Mouse (Mus musculus) bone marrow, adult 2 months (tissue): ENCODE data around the gene Fhl4. TPM values are rescaled to one million over a fixed set of nuclear protein-coding genes. Genes with fewer than 3 reads are reported as not detected.
A peak's percentile ranks its signal among the peaks of the same experiment; 100 is the strongest.

Source experiments
- H3K27ac ChIP-seq: fragments of 200-500 bp; 2 replicates; pipeline ENCODE4 v1.5.1; 2012; ENCODE audit warnings: low read depth, mild to moderate bottlenecking, control low read depth, inconsistent platforms, low read length; ENCODE audit not compliant: control insufficient read depth, poor library complexity, insufficient read depth
- H3K4me1 ChIP-seq: fragments of 200-500 bp; 2 replicates; pipeline ENCODE4 v1.6.1; 2011; ENCODE audit warnings: low read length; ENCODE audit not compliant: control insufficient read depth, insufficient read depth
- H3K4me3 ChIP-seq: fragments of 200-500 bp; replicated peaks from 2 replicates; pipeline ENCODE3; 2011; ENCODE audit warnings: mild to moderate bottlenecking, low read depth, low read length, control low read depth; ENCODE audit not compliant: control insufficient read depth
- CTCF ChIP-seq: fragments of 200-500 bp; IDR thresholded peaks from 2 replicates; pipeline ENCODE4 v1.5.1; 2011; ENCODE audit warnings: low read length, control low read depth; ENCODE audit not compliant: control insufficient read depth, insufficient read depth
- POLR2A ChIP-seq: fragments of 200-500 bp; IDR thresholded peaks from 2 replicates; pipeline ENCODE4 v1.6.1; 2011; ENCODE audit warnings: low read depth, mild to moderate bottlenecking, control low read depth, low read length, borderline replicate concordance; ENCODE audit not compliant: control insufficient read depth
- WGBS: fragments of 180-500 bp; shearing (Covaris S2); methylation state at CpG from one replicate; pipeline ENCODE4 v1.1.7; 2018; 5-methylcytosine and 5-hydroxymethylcytosine counted together
- polyA plus RNA-seq: library from polyadenylated mRNA; stranded (reverse); fragments of >200 nt; gene quantifications from 2 replicates; pipeline ENCODE4 v1.2.4, GENCODE M21; 2011; ENCODE audit warnings: low replicate concordance; ENCODE audit not compliant: missing spikeins, insufficient read depth, insufficient read length

Gene Fhl4
- polyA plus RNA-seq, 1 experiment: 0.45 TPM

DNA sequence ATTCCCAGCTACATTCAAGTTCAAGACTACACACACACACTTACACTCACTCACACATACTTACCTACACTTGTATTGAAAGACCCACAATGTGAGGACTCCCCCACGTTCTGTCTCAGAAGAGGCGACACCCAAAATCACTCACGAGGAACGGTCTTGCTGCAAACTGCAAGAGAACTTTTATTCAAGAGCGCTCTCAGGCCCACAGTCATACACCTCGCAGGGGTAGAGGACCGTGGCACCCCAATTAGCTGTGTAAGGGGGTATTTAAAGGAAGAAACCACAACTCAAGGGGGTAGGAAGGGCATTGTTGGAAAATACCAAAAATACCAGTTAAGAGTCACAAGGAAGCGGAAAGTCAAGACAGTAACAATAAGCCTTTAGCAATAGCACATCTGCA, 54.3 kb downstream of the Fhl4 start:
- no peaks in the 10 kb centered on the region for H3K4me1 ChIP-seq

DNA sequence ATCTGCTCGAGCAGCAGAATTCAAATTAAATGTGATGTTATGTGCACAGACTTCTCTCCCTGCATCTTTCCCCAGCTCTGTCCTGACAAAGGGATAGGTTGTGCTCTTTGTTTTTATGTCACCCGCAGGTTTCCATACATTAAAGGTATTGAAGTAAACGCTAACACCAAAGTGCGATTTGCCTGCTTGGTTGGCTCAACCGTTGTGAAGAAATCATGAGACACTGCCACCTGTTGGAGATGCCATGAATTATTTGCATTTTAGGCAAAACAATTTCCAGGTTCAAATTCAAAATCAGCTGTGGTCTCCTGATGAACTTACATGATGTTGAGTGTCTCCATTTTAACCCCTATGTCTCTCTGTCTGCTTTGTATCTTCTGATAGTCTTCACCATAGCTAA, 55.7 kb downstream of the Fhl4 start:
- Histone ChIP-seq H3K27ac (no peak overlapping the region), H3K4me1 (no peaks in the 10 kb centered on the region), H3K4me3 (no peak overlapping the region)
- TF ChIP-seq POLR2A (no peak), CTCF (peak; percentile 35; the same call in 1 of the 2 replicates)
- WGBS: 32% methylated on average over 5 of the region's 5 CpGs

More for the DNA sequence above, 54.3 kb downstream of the Fhl4 start:
- Histone ChIP-seq H3K27ac (no peak overlapping the region), H3K4me3 (no peak overlapping the region)
- WGBS: 88% methylated on average over 8 of the region's 8 CpGs
- TF ChIP-seq POLR2A (no peak), CTCF (no peak)

Other genes with a start within 250 kb of the Fhl4 start
- gene Ric8b, start 184.9 kb downstream of the Fhl4 start, polyA plus RNA-seq: 5.3 and 9.4 TPM in 2 replicates
- 6.2 and 10.1 TPM in 2 replicates for gene Tmem263, start 132 bp upstream of the Fhl4 start, polyA plus RNA-seq
- 1.7 and 3.9 TPM in 2 replicates for gene Mterf2, start 25.5 kb upstream of the Fhl4 start, polyA plus RNA-seq
- 7.5 and 8.3 TPM in 2 replicates for gene Cry1, start 82.6 kb upstream of the Fhl4 start, polyA plus RNA-seq